Mouse (Mus musculus) forebrain, embryonic 13.5 days (tissue): ENCODE data around the gene Fyb. TPM values are rescaled to one million over a fixed set of nuclear protein-coding genes. Genes with fewer than 3 reads are reported as not detected.
"Not testable (repeated sequence)": the region's sequence is repeated elsewhere in the genome, so short reads cannot be mapped to it uniquely, and the experiment has no call there.

Experiments
- ATAC-seq: fragments of 200-750 bp; cut with Nextera tagmentation; 2 replicates; pipeline ENCODE4 v1.8.0; 2017
- H3K27ac ChIP-seq: fragments of 300-500 bp; sonication (generic); 2 replicates; pipeline ENCODE4 v1.5.1; 2015; ENCODE audit warnings: inconsistent platforms, mild to moderate bottlenecking, moderate library complexity
- H3K27me3 ChIP-seq: fragments of 300-500 bp; sonication (generic); 2 replicates; pipeline ENCODE4 v1.6.1; 2015; ENCODE audit warnings: mild to moderate bottlenecking, inconsistent platforms
- H3K36me3 ChIP-seq: fragments of 300-500 bp; sonication (generic); 2 replicates; pipeline ENCODE4 v1.6.1; 2015; ENCODE audit warnings: mild to moderate bottlenecking, inconsistent platforms; ENCODE audit not compliant: poor library complexity, severe bottlenecking
- H3K4me1 ChIP-seq: fragments of 300-500 bp; sonication (generic); 2 replicates; pipeline ENCODE4 v1.6.1; 2015; ENCODE audit warnings: inconsistent platforms
- H3K4me2 ChIP-seq: fragments of 300-500 bp; sonication (generic); 2 replicates; pipeline ENCODE4 v1.6.1; 2015; ENCODE audit warnings: inconsistent platforms, mild to moderate bottlenecking, moderate library complexity
- H3K4me3 ChIP-seq: fragments of 300-500 bp; sonication (generic); 2 replicates; pipeline ENCODE4 v1.5.1; 2015; ENCODE audit warnings: mild to moderate bottlenecking, inconsistent platforms
- H3K9ac ChIP-seq: fragments of 300-500 bp; sonication (generic); 2 replicates; pipeline ENCODE4 v1.6.1; 2015; ENCODE audit warnings: mild to moderate bottlenecking, inconsistent platforms
- H3K9me3 ChIP-seq: fragments of 300-500 bp; sonication (generic); replicated peaks from 2 replicates; pipeline ENCODE4 v1.6.1; 2016; ENCODE audit warnings: inconsistent platforms
- WGBS: fragments of 180-500 bp; shearing (Covaris S2); methylation state at CpG from one replicate; pipeline ENCODE4 v1.1.7; 2015; 5-methylcytosine and 5-hydroxymethylcytosine counted together
- polyA plus RNA-seq: library from polyadenylated mRNA; unstranded; fragments of >200 nt; fragmentation: Nextera tagmentation; extraction: Ambion mirVana; gene quantifications from 2 replicates; pipeline ENCODE4 v1.2.1, GENCODE M21; 2015

The Fyb gene
- polyA plus RNA-seq, 1 experiment from 2014 or later, result 1.6 TPM

GRCm38 (mm10) chr15:6586351-6586750, 63.7 kb downstream of the Fyb start:
- H3K9me3 ChIP-seq, ATAC-seq, H3K36me3 ChIP-seq, H3K4me2 ChIP-seq, H3K27ac ChIP-seq, H3K4me3 ChIP-seq, H3K27me3 ChIP-seq, H3K9ac ChIP-seq, H3K4me1 ChIP-seq: not testable (repeated sequence)
- 94% methylated on average over 7 of the region's 7 CpGs for WGBS

GRCm38 (mm10) chr15:6587526-6587925, 64.9 kb downstream of the Fyb start:
- ATAC-seq, result no peak
- H3K36me3 ChIP-seq, result no peaks in the 10 kb centered on the region
- no peak overlapping the region for H3K4me2 ChIP-seq
- no peaks in the 10 kb centered on the region for H3K9me3 ChIP-seq
- 88% methylated on average over 3 of the region's 3 CpGs for WGBS
- no peaks in the 10 kb centered on the region for H3K27me3 ChIP-seq
- no peak overlapping the region for H3K9ac ChIP-seq
- no peak overlapping the region for H3K4me3 ChIP-seq
- H3K4me1 ChIP-seq, result no peaks in the 10 kb centered on the region
- no peak overlapping the region for H3K27ac ChIP-seq

GRCm38 (mm10) chr15:6588192-6588591, 65.5 kb downstream of the Fyb start:
- 78% methylated on average over 7 of the region's 7 CpGs for WGBS
- Histone ChIP-seq H3K27ac (no peak overlapping the region), H3K9me3 (no peaks in the 10 kb centered on the region), H3K4me3 (no peak overlapping the region), H3K27me3 (no peaks in the 10 kb centered on the region), H3K4me1 (no peaks in the 10 kb centered on the region), H3K9ac (no peak overlapping the region), H3K36me3 (no peaks in the 10 kb centered on the region), H3K4me2 (no peak overlapping the region)
- ATAC-seq, result no peak

GRCm38 (mm10) chr15:6590846-6591451, 68.3 kb downstream of the Fyb start:
- Histone ChIP-seq H3K27me3 (no peaks in the 10 kb centered on the region), H3K9ac (no peak overlapping the region)
- WGBS, result 84% methylated on average over 4 of the region's 4 CpGs

GRCm38 (mm10) chr15:6591527-6591926, 68.9 kb downstream of the Fyb start:
- no peaks in the 10 kb centered on the region for H3K4me1 ChIP-seq
- 55% methylated on average over 1 of the region's 1 CpGs for WGBS

More at GRCm38 (mm10) chr15:6590846-6591451, 68.3 kb downstream of the Fyb start:
- no peak for ATAC-seq
- H3K4me3 ChIP-seq, result no peak overlapping the region
- H3K4me2 ChIP-seq, result no peak overlapping the region
- no peaks in the 10 kb centered on the region for H3K36me3 ChIP-seq
- H3K27ac ChIP-seq, result no peak overlapping the region
- H3K4me1 ChIP-seq, result no peaks in the 10 kb centered on the region
- H3K9me3 ChIP-seq, result no peaks in the 10 kb centered on the region

GRCm38 (mm10) chr15:6592561-6593253, 70.1 kb downstream of the Fyb start:
- Histone ChIP-seq H3K27me3 (no peaks in the 10 kb centered on the region), H3K4me2 (no peak overlapping the region), H3K9ac (no peak overlapping the region), H3K27ac (no peak overlapping the region), H3K4me3 (no peak overlapping the region), H3K9me3 (no peaks in the 10 kb centered on the region), H3K4me1 (no peaks in the 10 kb centered on the region), H3K36me3 (no peaks in the 10 kb centered on the region)
- 71% methylated on average over 5 of the region's 5 CpGs for WGBS
- no peak for ATAC-seq

More at GRCm38 (mm10) chr15:6591527-6591926, 68.9 kb downstream of the Fyb start:
- H3K27ac ChIP-seq, result no peak overlapping the region
- no peak overlapping the region for H3K4me3 ChIP-seq
- no peak for ATAC-seq
- H3K36me3 ChIP-seq, result no peaks in the 10 kb centered on the region
- H3K4me2 ChIP-seq, result no peak overlapping the region
- H3K27me3 ChIP-seq, result no peaks in the 10 kb centered on the region
- H3K9me3 ChIP-seq, result no peaks in the 10 kb centered on the region
- no peak overlapping the region for H3K9ac ChIP-seq

- no peaks in the 10 kb centered on the region for H3K9me3 ChIP-seq
- H3K4me3 ChIP-seq, result no peak overlapping the region
- no peaks in the 10 kb centered on the region for H3K27me3 ChIP-seq
- ATAC-seq, result no peak
- 82% methylated on average over 1 of the region's 1 CpGs for WGBS
- no peak overlapping the region for H3K4me2 ChIP-seq
- H3K4me1 ChIP-seq, result no peaks in the 10 kb centered on the region
- no peaks in the 10 kb centered on the region for H3K36me3 ChIP-seq
- H3K9ac ChIP-seq, result no peak overlapping the region
- H3K27ac ChIP-seq, result no peak overlapping the region
Observed at GRCm38 (mm10) chr15:6593254-6593623, 70.6 kb downstream of the Fyb start.

- Histone ChIP-seq H3K27me3 (no peaks in the 10 kb centered on the region), H3K36me3 (no peaks in the 10 kb centered on the region), H3K9me3 (no peaks in the 10 kb centered on the region), H3K4me1 (no peaks in the 10 kb centered on the region), H3K27ac (no peak overlapping the region), H3K9ac (no peak overlapping the region), H3K4me2 (no peak overlapping the region), H3K4me3 (no peak overlapping the region)
- no peak for ATAC-seq
- 77% methylated on average over 3 of the region's 3 CpGs for WGBS
Observed at GRCm38 (mm10) chr15:6598626-6599025, 76.0 kb downstream of the Fyb start.

GRCm38 (mm10) chr15:6600314-6600713, 77.7 kb downstream of the Fyb start:
- Histone ChIP-seq H3K9ac (no peak overlapping the region), H3K4me2 (no peak overlapping the region), H3K27ac (no peak overlapping the region), H3K36me3 (no peaks in the 10 kb centered on the region), H3K4me1 (no peaks in the 10 kb centered on the region), H3K4me3 (no peak overlapping the region), H3K27me3 (no peaks in the 10 kb centered on the region), H3K9me3 (no peaks in the 10 kb centered on the region)
- no peak for ATAC-seq
- WGBS, result 74% methylated on average over 1 of the region's 1 CpGs

GRCm38 (mm10) chr15:6601330-6601729, 78.7 kb downstream of the Fyb start:
- no peak overlapping the region for H3K27ac ChIP-seq
- H3K4me1 ChIP-seq, result no peaks in the 10 kb centered on the region
- no peaks in the 10 kb centered on the region for H3K9me3 ChIP-seq
- WGBS, result 78% methylated on average over 6 of the region's 6 CpGs
- no peaks in the 10 kb centered on the region for H3K27me3 ChIP-seq
- no peak for ATAC-seq
- no peak overlapping the region for H3K4me3 ChIP-seq
- no peak overlapping the region for H3K4me2 ChIP-seq
- H3K9ac ChIP-seq, result no peak overlapping the region
- H3K36me3 ChIP-seq, result no peaks in the 10 kb centered on the region

GRCm38 (mm10) chr15:6602003-6602402, 79.3 kb downstream of the Fyb start:
- Histone ChIP-seq H3K4me3 (no peak overlapping the region), H3K4me2 (no peak overlapping the region), H3K27ac (no peak overlapping the region), H3K9ac (no peak overlapping the region), H3K9me3 (no peaks in the 10 kb centered on the region), H3K4me1 (no peaks in the 10 kb centered on the region), H3K36me3 (no peaks in the 10 kb centered on the region), H3K27me3 (no peaks in the 10 kb centered on the region)
- WGBS, result 95% methylated on average over 4 of the region's 4 CpGs
- no peak for ATAC-seq

- no peaks in the 10 kb centered on the region for H3K27me3 ChIP-seq
- H3K4me1 ChIP-seq, result no peaks in the 10 kb centered on the region
- no peak overlapping the region for H3K9ac ChIP-seq
- H3K4me2 ChIP-seq, result no peak overlapping the region
- 81% methylated on average over 5 of the region's 5 CpGs for WGBS
- no peak overlapping the region for H3K27ac ChIP-seq
- no peak overlapping the region for H3K4me3 ChIP-seq
- H3K9me3 ChIP-seq, result no peaks in the 10 kb centered on the region
- no peaks in the 10 kb centered on the region for H3K36me3 ChIP-seq
- no peak for ATAC-seq
Observed at GRCm38 (mm10) chr15:6610703-6611102, 88.0 kb downstream of the Fyb start.

- 90% methylated on average over 3 of the region's 3 CpGs for WGBS
- no peak for ATAC-seq
- no peaks in the 10 kb centered on the region for H3K27me3 ChIP-seq
- H3K9ac ChIP-seq, result no peak overlapping the region
- no peak overlapping the region for H3K27ac ChIP-seq
- no peaks in the 10 kb centered on the region for H3K4me1 ChIP-seq
- H3K36me3 ChIP-seq, result no peaks in the 10 kb centered on the region
- H3K9me3 ChIP-seq, result no peaks in the 10 kb centered on the region
- no peak overlapping the region for H3K4me2 ChIP-seq
- no peak overlapping the region for H3K4me3 ChIP-seq
Observed at GRCm38 (mm10) chr15:6612835-6613234, 90.2 kb downstream of the Fyb start.
